Mouse (Mus musculus) gastrocnemius, adult 18-20 months (tissue): Measurements from ENCODE around the gene St3gal2. TPM values are rescaled to one million over a fixed set of nuclear protein-coding genes. Genes with fewer than 3 reads are reported as not detected.
"Not testable (repeated sequence)": the region's sequence is repeated elsewhere in the genome, so short reads cannot be mapped to it uniquely, and the experiment has no call there.

Experiments used
- DNase-seq: peaks from one replicate; pipeline ENCODE4 v3.0.0; 2021; ENCODE audit warnings: low spot score
- long read RNA-seq, 2 experiments: library from polyadenylated mRNA; stranded (forward); transcript quantifications; one replicate each; pipeline ENCODE4 v2.0.0; 2021
- total RNA-seq, 2 experiments: library from RNA; stranded (reverse); gene quantifications; 2 replicates each; pipeline ENCODE4 v1.2.3; 2021

Gene St3gal2
- total RNA-seq = 10 to 100 TPM; 45.6 to 54.6 TPM
- long read RNA-seq, experiment 1, full-length matches to known transcripts = 44 of 64 reads
- long read RNA-seq, experiment 1, partial matches to known transcripts = 16 of 64 reads
- long read RNA-seq, experiment 1, other reads (novel, unspliced or antisense) = 4 of 64 reads
- long read RNA-seq, experiment 2, full-length matches to known transcripts = 43 of 55 reads
- long read RNA-seq, experiment 2, partial matches to known transcripts = 8 of 55 reads
- long read RNA-seq, experiment 2, other reads (novel, unspliced or antisense) = 4 of 55 reads

DNA sequence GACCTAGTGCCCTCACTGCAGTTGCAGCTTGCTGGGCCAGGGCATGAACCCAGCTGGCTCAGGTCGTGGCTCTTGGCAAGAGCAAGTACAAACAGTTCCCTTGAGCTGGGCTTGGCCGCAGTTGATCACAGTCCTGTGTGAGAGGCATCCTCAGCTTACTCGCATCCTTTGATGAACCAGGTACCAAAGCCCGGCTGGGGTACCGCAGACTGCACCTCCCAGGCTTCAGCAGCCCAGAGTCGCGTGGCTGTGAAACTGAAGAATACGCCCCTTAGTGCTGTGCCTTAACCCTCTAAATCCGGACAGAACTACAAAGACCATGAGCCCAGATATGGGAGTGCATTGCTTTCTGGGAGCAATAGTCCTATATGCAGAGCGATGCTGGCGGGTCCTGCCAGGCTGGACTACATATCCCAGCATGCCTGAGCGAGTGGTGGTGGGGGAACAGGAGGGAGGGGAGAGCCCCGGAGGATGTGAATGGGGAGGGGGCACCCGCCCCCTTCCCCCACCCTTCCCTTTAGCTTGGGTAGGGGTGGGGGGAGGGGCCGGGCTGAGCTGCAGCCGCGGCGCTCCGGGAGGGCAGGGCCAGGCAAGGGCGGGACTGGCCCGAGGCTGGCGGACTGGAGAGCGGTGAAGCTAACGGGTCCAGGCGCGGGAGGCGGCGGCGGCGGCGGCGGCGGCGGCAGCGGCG is at the start of gene St3gal2:
St3gal2 (plus strand) TSS at position 582 of the 691 bp plus-strand sequence.
- peak; percentile 92 for DNase-seq

DNA sequence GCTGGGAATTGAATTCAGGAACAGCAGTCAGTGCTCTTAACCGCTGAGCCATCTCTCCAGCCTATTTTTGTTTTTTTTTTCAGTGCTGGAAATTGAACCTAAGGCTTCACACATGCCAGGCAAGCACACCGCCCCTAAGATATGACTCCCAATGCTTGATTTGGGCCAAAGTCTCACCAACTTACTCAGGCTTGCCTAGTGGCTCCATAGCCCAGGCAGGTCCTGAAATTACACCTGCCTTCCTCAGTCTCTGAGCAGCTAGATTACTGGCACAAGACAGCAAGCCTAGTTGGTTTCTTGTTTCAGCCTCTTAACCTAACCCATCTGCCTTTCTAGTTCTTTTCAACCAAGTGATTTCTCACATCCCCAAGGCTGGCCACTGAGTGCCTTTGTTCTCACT is 49.2 kb upstream of the St3gal2 start:
- DNase-seq = peak; percentile 52

- no peak for DNase-seq
Measured at GRCm38 (mm10) chr8:110877862-110878261, 41.9 kb upstream of the St3gal2 start.

GRCm38 (mm10) chr8:110881741-110882310 is 37.9 kb upstream of the St3gal2 start:
- DNase-seq = no peak

- no peak for DNase-seq
Measured at GRCm38 (mm10) chr8:110883824-110884223, 35.9 kb upstream of the St3gal2 start.

- DNase-seq = no peak
Measured at GRCm38 (mm10) chr8:110886634-110887033, 33.1 kb upstream of the St3gal2 start.

GRCm38 (mm10) chr8:110887551-110887950 is 32.2 kb upstream of the St3gal2 start:
- no peak for DNase-seq

DNA sequence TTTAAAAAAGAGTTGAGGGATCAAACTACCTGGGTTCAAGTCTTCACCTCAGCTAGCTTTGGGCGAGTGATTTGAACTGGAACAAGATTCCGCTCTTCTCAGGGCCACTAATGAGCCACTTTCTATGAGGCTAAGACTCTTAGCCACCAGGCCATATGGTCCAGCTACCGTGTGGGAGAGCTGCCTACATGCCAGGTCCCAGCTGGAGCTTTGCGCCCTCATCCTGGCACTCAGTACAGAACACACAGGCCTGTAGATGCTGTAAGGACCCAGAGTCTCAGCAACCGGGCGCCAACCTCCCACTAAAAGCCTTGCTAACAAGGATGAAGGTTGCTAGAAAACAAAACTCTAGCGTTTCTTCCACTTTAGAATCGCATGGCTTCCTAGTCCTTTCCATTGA is 31.3 kb upstream of the St3gal2 start:
- DNase-seq = no peak

- DNase-seq = peak; percentile 31
Measured at GRCm38 (mm10) chr8:110888860-110889259, 30.9 kb upstream of the St3gal2 start.

DNA sequence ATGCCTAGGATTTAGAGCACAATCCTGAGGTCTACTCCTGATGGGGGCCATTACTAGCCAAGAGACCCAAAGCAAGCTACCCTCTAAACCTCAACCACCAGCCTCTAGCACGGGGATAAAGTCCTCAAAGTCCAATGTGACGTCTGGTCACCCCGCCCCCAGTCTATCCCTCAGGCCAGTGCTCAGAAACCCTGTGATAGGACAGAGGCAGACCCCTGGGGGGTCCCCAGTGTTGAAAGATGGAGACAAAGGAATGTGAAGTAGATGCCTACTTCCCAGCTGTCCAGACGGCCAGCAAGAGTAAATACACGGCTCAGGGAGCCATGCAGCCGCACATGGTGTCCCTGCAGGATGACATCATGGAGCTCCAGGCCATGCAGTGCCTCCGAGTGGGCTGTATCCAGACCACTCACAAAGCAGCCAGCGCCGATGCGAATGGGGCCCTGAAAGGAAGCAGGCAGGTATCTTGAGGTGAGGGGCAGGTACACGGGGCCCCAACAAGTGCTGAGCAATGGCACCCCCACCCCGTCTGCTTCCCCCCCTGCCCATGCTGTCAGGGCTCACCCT is 29.7 kb upstream of the St3gal2 start:
- DNase-seq = no peak

DNA sequence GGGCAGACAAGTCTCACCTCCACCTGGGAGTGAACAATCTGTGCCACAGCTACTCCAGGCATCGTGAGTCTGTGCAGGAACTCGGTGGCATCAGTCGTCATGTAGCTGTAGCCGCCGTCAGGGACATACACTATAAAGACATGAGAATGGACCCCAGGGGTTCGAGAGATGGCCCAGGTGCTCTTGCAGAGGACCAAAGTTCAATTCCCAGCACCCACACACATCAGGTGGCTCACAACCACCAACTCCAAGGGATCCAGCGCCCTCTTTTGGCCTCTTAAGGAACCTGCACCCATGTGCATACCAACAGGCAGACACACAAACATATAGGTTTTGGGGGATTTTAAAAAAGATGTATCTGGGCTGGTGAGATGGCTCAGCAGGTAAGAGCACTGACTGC is 27.7 kb upstream of the St3gal2 start:
- no peak for DNase-seq

DNA sequence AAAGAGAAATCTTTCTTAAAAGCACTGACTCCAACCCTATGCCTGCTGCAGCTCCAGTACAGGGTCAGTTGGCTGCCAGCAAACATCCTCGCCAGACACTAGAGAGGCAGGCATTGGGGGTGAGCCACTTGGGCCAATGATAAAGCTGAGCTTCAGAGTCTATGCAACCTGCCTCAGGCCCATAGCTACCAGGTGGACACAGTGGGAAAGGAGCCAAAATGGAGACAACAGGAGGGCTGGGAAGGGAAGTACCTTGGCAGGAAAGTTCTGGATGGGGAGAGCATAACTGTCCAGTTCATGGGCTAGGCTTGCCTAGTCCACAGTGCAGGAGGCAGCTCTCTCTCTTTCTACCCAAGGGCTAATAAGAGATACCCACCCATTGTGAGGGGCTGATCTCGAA is 26.8 kb upstream of the St3gal2 start:
- DNase-seq = no peak

DNA sequence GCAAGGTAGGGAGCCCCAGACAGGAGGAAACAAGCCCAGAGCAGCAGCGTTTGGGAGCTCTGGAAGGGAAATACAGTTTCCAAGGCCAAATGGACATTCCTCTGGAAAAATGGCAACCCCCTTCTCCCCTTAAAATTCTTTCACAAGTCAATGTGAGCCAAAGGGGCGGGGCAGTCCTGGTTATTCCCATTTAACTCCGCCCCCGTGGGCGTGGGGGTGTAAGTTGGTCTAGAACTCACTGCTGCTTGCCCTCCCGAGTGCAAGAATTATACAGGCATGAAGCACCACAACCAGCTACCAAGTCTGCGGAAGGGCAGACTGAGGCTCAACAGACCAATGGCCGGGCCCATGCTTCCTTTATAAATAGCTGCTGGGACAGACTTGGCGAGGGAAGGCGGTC is 24.9 kb upstream of the St3gal2 start:
- no peak for DNase-seq

- no peak for DNase-seq
Measured at GRCm38 (mm10) chr8:110895254-110895653, 24.5 kb upstream of the St3gal2 start.

DNA sequence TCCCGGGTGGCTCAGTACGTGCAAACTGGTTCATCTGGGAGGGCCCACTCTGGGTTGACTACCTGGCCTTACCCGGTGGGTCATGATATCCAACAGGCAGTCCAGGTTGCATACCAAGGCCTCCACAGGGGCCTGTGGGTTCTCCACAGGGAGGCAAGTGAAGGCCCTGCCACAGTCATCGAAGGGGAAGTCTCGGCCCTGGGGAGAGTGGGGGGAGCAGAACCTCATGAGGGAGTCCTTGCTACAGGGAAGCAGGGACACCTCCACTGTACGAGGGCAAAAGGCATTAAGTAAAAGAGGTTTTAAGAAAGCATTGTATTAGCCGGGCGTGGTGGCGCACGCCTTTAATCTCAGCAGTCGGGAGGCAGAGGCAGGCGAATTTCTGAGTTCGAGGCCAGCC is 23.9 kb upstream of the St3gal2 start:
- no peak for DNase-seq

DNA sequence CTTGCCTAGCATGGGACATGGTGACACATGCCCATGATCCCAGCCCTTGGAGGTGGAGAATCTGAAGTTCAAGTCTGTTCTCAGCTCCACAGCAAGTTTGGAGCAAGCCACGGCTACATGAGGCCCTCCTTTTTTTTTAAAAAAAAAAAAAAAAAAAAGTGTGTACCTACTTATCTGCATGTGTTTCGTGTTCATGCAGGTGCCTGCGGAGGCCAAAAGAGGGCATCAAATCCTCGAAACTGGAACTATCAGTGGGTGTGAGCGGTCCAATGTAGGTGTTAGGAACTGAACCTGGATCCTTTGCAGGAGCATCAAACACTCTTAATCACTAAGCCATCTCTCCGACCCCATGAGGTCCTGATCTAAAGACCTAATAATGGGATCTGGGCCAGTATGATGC is 22.2 kb upstream of the St3gal2 start:
- DNase-seq = no peak

DNA sequence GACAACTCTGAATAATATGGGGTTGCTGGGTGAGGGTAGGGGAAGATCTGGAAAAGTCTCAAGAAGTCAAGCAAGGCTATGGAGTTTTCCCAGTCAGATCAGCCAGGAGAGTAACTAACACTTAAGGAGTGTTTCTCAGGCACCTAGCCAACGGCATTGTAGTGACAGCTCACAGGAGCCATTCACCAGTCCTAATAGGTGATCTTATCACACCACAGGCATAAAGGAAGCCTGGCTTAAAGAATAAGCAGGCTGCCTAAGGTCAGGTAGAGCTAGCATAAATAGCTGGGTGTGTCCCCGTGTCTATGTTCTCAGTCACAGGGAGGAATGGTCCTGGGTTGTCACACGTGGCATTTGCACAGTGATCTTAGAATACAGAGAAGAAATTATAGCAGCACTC is 18.7 kb upstream of the St3gal2 start:
- DNase-seq = no peak

- DNase-seq = peak; percentile 85
Measured at GRCm38 (mm10) chr8:110901839-110902578, 17.7 kb upstream of the St3gal2 start, which contains the start of gene Fuk. Fuk (minus strand) TSS chr8:110902488.

DNA sequence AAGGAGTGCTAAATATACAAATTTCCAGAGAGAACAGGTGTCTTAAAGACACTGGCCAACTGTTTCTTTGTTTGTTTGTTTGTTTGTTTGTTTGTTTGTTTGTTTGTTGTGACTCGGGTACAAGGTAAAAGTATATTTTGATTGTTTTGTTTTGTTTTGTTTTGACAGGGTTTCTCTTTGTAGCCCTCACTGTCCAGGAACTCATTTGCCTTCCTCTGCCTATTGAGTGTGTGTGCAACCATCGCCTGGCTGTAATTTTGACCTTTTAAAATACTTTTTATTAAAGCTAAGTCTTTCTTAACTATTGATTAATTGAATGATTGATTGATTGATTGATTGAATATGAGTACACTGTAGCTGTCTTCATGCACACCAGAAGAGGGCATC is 17.1 kb upstream of the St3gal2 start:
- no peak for DNase-seq

DNA sequence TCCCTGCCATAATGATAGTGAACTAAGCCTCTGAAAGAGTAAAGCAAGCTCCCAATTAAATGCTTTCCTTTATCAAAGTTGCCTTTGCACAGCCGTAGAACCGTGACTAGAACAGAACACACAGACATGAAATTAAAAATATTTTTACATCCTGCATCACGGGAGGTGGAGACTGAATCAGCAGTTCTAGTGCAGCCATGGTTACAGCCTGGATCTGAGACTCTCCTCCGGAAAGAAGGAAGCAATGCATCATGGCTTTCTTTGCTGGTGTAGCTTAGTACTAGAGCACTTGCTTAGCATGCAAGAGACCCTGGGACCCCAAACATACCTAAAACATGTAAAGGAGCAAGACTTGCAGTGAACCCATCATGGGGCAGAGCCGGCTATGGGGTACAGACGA is 14.3 kb upstream of the St3gal2 start:
- DNase-seq = no peak

DNA sequence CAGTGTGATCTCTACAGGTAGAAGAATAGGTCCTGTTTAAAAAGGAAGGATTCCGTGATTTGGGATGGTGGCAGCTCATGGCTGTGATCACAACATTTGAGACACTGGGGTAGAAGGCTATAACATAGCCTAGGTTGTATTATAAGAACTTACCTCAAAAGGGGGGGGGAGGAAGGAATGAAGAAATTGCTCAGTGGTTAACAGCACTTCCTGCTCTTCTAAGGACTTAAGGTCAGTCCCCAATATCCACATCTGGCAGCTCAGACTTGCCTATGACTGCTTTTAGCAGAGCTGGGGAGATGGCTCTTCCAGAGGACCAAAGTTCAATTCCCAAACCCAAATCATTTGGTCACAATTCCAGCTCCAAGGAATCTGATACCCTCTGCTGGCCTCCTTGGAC is 13.0 kb upstream of the St3gal2 start:
- no peak for DNase-seq

- DNase-seq = not testable (repeated sequence)
Measured at GRCm38 (mm10) chr8:110909850-110910249, 9.9 kb upstream of the St3gal2 start.
